Mouse (Mus musculus) cerebellum, adult 11 months (tissue): ENCODE measurements around the gene Ndufa4l2.

Experiments used
- DNase-seq: peaks from one replicate; pipeline ENCODE4 v3.0.0; 2022

Ndufa4l2 gene

GRCm38 (mm10) chr10:127514764-127515163 lies at the start of gene Ndufa4l2:
Gene Ndufa4l2 (plus strand): TSS chr10:127514967.
- DNase-seq, result peak; percentile 22

- no peak for DNase-seq
These were observed 43.3 kb upstream of the Ndufa4l2 start for GRCm38 (mm10) chr10:127471281-127471988.

GRCm38 (mm10) chr10:127472722-127473121 lies 42.0 kb upstream of the Ndufa4l2 start:
- no peak for DNase-seq

GRCm38 (mm10) chr10:127475175-127475574 lies 39.6 kb upstream of the Ndufa4l2 start:
- DNase-seq, result no peak

DNA sequence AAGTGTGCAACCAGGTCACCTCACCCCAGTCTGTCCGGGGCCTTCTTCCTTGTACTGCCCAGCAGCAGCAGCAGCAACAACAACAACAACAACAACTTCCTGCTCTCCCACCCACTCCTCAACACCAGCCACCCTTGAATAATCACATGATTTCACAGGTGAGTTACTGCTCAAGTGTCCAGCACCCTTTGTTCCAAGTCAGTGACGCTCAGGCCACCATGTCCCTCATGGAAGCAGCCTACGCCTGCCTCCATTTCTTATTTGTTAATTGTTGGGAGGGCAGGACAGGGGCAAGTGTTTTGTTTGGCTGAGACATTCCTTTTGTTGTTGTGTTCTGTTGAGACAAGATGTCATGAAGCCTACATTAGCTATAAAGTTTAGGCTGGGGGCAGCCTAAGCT lies 38.2 kb upstream of the Ndufa4l2 start:
- DNase-seq, result no peak

DNA sequence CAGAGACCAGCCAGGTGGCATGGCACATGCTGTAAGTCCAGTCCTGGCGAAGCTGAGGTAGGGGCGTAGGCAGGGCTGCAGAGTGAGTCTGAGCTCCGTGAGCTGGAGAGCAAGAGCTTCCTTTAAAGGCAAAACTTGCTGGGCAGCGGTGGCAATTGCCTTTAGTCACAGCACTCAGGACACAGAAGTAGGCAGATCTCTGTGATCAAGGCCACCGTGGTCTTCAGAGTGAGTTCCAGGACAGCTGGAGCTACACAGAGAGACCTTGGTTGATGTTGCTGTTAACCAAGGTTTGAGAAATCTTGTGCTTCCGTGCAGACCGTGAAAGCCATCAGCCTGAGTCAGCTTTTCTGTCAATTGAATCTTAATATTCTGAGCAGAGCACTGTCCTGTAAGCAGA lies 37.5 kb upstream of the Ndufa4l2 start:
- no peak for DNase-seq

- DNase-seq, result peak; percentile 42
These were observed 35.6 kb upstream of the Ndufa4l2 start for GRCm38 (mm10) chr10:127479131-127479530.

DNA sequence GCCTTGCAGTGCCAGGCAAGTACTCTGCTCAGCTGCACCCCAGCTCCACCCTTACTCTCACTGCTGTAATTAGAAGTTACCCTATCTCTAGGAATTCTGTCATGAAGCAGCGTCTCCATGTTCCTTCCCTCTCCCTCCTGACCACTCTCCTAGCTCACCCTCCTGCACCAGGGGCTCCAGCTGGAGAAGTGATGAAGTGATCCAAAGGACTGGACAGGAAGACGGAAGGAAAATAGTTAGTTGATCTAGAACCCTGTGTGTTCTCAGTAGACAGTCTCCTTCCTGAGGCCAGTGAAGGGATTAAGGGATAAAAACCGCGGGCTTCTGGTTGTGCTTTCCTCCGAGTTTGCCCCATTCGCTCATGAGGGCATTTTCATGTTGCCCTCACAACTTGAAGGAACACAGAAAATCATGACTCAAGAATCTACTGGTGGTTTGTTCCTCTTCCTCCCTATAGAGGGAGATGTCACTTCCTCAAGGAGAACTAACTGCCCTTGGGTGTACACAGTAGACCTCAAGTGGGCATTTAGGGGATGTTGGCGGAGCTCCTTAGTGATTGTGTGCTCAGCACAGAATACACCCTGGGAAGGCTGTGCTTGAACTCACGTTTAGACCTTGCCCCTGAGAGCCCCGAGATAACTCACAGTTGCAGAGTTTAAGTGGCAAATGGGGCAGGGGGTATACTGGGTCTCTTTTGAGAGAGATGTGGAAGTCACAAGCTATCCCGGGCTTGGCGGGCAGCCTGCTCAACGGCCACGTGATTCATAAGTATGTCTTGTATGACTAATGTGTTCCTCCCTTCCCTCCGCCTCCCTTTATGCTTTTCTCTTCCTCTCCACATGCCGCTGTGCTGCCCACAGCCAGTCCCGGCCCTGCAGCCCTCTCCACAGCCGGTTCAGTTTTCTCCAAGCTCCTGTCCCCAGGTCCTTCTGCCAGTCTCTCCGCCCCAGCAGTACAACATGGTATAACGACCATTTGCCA lies 33.6 kb upstream of the Ndufa4l2 start:
- no peak for DNase-seq

DNA sequence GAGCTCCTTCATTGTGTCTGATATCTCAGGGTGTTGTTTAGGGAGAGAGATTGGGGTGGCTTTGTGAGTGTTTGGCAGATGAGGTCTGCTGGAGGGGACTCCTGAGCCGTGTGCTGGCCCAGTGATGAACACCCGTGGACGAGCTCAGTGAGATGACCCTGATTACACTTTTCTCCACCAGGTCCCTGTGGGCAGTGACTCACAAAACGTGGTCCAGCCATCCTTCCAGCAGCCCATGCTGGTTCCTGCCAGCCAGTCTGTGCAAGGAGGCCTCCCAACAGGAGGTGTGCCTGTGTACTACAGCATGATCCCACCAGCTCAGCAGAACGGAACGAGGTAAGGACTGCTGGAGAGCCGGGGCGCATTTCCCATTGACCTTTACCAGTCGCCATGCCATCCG lies 29.5 kb upstream of the Ndufa4l2 start:
- DNase-seq, result no peak

DNA sequence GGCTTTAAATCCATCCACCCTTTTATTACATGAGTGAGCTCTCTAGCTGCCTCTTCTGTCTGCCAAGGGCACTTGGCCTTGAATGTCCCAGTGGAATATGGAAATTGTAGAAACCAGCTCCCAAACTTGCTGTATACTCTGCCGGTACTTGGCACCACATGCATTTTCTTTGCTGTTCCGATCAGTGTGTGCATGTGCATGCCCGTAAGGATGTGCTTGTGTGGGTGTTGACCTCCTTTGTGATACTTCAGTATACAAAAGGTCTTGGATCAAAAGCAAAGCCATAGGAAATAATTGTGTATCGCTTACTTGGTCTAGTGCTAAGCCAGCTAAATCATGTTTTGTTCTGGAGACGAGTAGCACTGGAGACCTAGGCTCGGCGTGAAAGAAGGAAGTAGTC lies 25.9 kb upstream of the Ndufa4l2 start:
- DNase-seq, result no peak

DNA sequence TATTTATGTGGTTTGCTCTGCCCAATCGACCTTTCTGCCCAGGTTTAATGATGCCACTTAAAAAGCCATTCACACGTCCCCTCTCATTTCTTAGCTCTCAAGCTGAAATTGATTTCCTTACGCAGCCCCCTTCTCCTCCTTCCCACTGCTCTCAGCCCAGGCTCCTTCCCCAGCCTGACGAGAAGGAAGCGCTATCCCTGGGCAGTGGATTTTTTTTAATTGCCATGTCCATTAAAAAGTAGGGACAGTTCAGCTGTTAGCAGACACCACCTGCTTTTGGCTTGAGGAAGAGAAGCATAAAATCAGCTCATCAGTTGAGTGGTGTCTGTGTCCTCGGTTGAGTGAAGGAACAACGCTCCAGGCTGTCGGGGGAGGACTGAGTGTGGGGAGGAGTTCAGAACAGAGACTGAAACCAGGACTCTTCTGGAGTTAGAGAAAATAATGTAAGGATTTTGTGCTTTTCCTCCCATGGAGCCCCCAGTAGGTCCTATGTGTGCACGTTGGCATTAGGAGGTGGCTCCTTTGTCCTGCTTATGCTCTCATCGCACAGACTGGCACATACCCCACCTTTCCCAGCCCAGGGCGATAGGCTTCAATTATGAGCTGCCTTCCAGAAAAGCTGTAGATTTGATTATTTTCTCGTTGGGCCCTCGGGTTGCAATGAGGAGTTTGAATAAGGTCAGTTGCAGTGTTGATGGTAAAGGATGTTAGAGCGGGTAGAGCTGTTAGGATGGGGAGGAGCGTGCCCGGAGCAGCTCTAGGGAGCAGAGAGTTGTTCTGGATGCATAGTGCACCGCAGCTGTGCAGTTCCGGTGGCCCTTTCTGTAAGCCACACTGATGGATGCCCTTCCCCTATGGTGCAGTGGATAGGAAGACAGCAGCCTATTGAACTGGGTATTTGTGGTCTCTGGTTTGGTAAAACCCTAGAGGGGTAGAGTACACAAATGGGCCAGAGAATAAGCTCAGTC lies 24.3 kb upstream of the Ndufa4l2 start:
- no peak for DNase-seq

DNA sequence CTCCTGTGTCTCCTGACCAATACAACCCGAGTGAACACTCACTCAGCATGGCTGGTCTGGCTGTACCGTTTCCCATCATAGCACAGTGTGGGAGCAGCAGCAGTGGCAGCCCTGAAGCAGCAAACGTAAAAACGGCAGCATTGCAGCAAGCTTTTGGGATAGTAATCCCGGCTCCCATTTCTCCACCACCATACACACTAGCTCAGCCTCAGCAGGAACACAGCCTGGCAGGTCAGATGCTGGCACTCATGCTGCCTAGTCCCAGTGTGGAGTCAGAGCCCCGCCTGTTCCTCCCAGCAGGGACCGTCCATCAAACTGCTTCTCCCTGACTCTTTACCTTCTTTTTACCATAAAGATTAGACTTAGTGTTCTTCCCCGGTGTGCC lies 23.6 kb upstream of the Ndufa4l2 start:
- no peak for DNase-seq

DNA sequence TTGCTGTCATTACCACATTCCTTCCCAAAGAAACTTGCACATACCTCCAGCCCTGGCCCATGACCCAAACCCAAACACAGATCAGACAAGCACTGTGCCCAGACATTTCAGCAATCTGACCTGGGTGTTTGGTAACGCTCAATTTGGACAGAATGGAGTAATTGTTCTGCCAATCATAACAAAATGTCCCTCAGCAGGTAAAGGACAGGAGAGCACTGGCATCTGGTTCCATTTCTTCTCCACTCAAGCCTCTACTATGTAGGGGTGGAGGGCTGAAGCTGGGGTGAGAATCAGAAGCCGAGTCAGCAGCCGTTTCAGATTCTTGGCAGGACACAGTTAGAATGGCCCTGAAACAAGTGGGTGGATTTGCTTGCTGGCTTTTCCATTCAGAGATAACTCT lies 22.6 kb upstream of the Ndufa4l2 start:
- DNase-seq, result no peak

- no peak for DNase-seq
These were observed 18.6 kb upstream of the Ndufa4l2 start for GRCm38 (mm10) chr10:127496156-127496555.

DNA sequence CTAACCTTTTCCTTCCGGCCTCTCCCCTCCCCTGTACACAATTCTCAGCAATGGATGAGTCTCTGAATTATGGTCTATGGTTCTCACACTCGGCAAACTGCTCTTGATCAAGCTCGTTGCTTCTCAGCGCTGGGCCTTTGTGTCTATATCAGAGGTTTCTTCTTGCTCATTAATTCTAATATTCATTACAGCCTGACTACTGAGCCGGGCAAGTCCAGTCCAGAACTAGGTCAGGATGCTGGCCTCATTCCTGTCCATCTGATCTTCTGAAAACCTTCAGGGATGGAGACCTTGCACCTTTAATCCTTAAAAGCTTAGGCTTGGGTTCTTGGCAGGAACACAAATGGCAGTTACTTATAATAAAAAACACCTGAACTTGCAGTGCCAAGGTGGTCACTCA lies 15.3 kb upstream of the Ndufa4l2 start:
- no peak for DNase-seq

DNA sequence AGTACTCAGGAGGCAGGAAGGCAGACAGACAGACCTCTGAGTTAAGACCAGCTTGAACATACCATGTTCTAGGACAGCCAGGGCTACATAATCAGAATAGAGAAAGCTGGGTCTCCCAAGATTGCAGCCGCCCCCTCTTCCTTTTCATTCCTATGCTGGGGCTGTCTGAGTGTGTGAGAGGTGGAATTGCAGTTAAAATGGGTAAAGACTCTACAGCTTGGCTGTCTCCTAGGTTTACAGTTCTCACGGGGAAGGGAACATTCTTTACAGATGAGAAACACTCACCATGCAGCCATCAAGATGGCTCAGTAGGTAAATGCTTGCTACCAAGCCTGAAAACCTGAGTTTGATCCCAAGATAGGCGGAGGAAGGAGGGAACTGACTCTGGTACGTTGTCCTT lies 14.7 kb upstream of the Ndufa4l2 start:
- DNase-seq, result no peak

GRCm38 (mm10) chr10:127500894-127501893 lies 13.6 kb upstream of the Ndufa4l2 start, which contains the start of gene Stac3:
Gene Stac3 (plus strand): TSS chr10:127501686.
- DNase-seq, result no peak

GRCm38 (mm10) chr10:127508239-127508638 lies 6.5 kb upstream of the Ndufa4l2 start:
- DNase-seq, result peak; percentile 80

- DNase-seq, result peak; percentile 95
These were observed 5.5 kb upstream of the Ndufa4l2 start for GRCm38 (mm10) chr10:127509051-127509836.
